Mouse (Mus musculus) CH12.LX (cell line): Measurements from ENCODE around the gene Hist1h4k. TPM values are rescaled to one million over a fixed set of nuclear protein-coding genes. Genes with fewer than 3 reads are reported as not detected.

Source experiments
- DNase-seq: peaks from one replicate; pipeline ENCODE4 v3.0.0-alpha.2; 2013; ENCODE audit errors: extremely low read depth
- H3K27ac ChIP-seq: 2 replicates; pipeline ENCODE4 v1.5.1; 2012; ENCODE audit warnings: low read depth, mild to moderate bottlenecking, control low read depth, moderate library complexity; ENCODE audit not compliant: insufficient read depth
- H3K27me3 ChIP-seq: replicated peaks from 2 replicates; pipeline ENCODE3; 2012; ENCODE audit warnings: inconsistent platforms
- H3K36me3 ChIP-seq, 2 experiments: replicated peaks in 1 of 2; 2 replicates each; pipeline versions ENCODE3 to v1.6.1; 2012; ENCODE audit warnings: inconsistent platforms in 1 of 2, low read length in 1 of 2, mild to moderate bottlenecking in 1 of 2, mixed read lengths in 1 of 2, moderate library complexity in 1 of 2; ENCODE audit not compliant: control insufficient read depth in 1 of 2, insufficient read depth in 1 of 2
- H3K4me1 ChIP-seq, 2 experiments: 2 replicates each; pipeline ENCODE4 v1.6.1; 2012; ENCODE audit warnings: inconsistent platforms in 1 of 2, moderate library complexity in 1 of 2; ENCODE audit not compliant: insufficient read depth in 2 of 2, control insufficient read depth in 1 of 2
- H3K4me2 ChIP-seq: 2 replicates; pipeline ENCODE4 v1.6.1; 2012; ENCODE audit warnings: low read depth, mild to moderate bottlenecking, control low read depth; ENCODE audit not compliant: poor library complexity, insufficient read depth, severe bottlenecking
- H3K4me3 ChIP-seq, 3 experiments: fragments of 150-350 bp in 1 of 3; sonication (generic) in 1 of 3; replicated peaks in 1 of 3; 2 replicates each; pipeline versions ENCODE3 to v1.5.1; 2011 to 2012; ENCODE audit warnings: low read depth in 2 of 3, low read length in 2 of 3, mild to moderate bottlenecking in 2 of 3, moderate library complexity in 2 of 3, control low read depth in 1 of 3, improper control_type of control experiment in 1 of 3, inconsistent platforms in 1 of 3, mixed read lengths in 1 of 3; ENCODE audit not compliant: poor library complexity in 1 of 3
- H3K79me2 ChIP-seq: replicated peaks from 2 replicates; pipeline ENCODE4 v1.6.1; 2012; ENCODE audit warnings: mild to moderate bottlenecking, moderate library complexity; ENCODE audit not compliant: control insufficient read depth, poor library complexity, insufficient read depth, severe bottlenecking; ENCODE audit errors: extremely low read depth
- H3K9ac ChIP-seq: 2 replicates; pipeline ENCODE4 v1.6.1; 2012; ENCODE audit warnings: low read depth, mild to moderate bottlenecking, control low read depth, moderate library complexity; ENCODE audit not compliant: insufficient read depth
- H3K9me3 ChIP-seq: replicated peaks from 2 replicates; pipeline ENCODE3; 2012; ENCODE audit warnings: low read length, inconsistent platforms, mixed read lengths
- BHLHE40 ChIP-seq: IDR thresholded peaks from 2 replicates; pipeline ENCODE4 v1.6.1; 2011; ENCODE audit warnings: mild to moderate bottlenecking, low read depth, low read length, improper control_type of control experiment
- CHD2 ChIP-seq: IDR thresholded peaks from 2 replicates; pipeline ENCODE4 v1.6.1; 2011; ENCODE audit warnings: low read length, improper control_type of control experiment
- E2F4 ChIP-seq: IDR thresholded peaks from 2 replicates; pipeline ENCODE4 v1.6.1; 2011; ENCODE audit warnings: low read depth, low read length, improper control_type of control experiment; ENCODE audit not compliant: insufficient replicate concordance
- EP300 ChIP-seq: IDR thresholded peaks from 2 replicates; pipeline ENCODE4 v1.6.1; 2011; ENCODE audit warnings: low read length, improper control_type of control experiment
- GABPA ChIP-seq: IDR thresholded peaks from 2 replicates; pipeline ENCODE4 v1.6.1; 2012; ENCODE audit warnings: low read depth, low read length, improper control_type of control experiment, inconsistent platforms; ENCODE audit not compliant: insufficient replicate concordance
- JUN ChIP-seq: IDR thresholded peaks from 2 replicates; pipeline ENCODE4 v1.6.1; 2011; ENCODE audit warnings: low read depth, mild to moderate bottlenecking, low read length, improper control_type of control experiment, moderate library complexity; ENCODE audit not compliant: insufficient read depth
- MAFK ChIP-seq: IDR thresholded peaks from 2 replicates; pipeline ENCODE4 v1.6.1; 2011; ENCODE audit warnings: low read length, improper control_type of control experiment; ENCODE audit not compliant: insufficient replicate concordance
- MAZ ChIP-seq: IDR thresholded peaks from 2 replicates; pipeline ENCODE4 v1.6.1; 2012; ENCODE audit warnings: low read depth, mild to moderate bottlenecking, inconsistent platforms, low read length, improper control_type of control experiment, moderate library complexity
- MEF2A ChIP-seq: IDR thresholded peaks from 2 replicates; pipeline ENCODE4 v1.6.1; 2014; ENCODE audit warnings: low read depth, mild to moderate bottlenecking, inconsistent platforms, low read length, improper control_type of control experiment, borderline replicate concordance
- MXI1 ChIP-seq: IDR thresholded peaks from 2 replicates; pipeline ENCODE4 v1.6.1; 2011; ENCODE audit warnings: mild to moderate bottlenecking, low read depth, low read length, improper control_type of control experiment
- NELFE ChIP-seq: IDR thresholded peaks from 2 replicates; pipeline ENCODE4 v1.6.1; 2011; ENCODE audit warnings: low read depth, low read length, improper control_type of control experiment
- PAX5 ChIP-seq: IDR thresholded peaks from 2 replicates; pipeline ENCODE4 v1.6.1; 2012; ENCODE audit warnings: low read length, inconsistent platforms, mixed read lengths
- POLR2A ChIP-seq: IDR thresholded peaks from 2 replicates; pipeline ENCODE4 v1.6.1; 2011; ENCODE audit warnings: low read depth, mild to moderate bottlenecking, improper control_type of control experiment, low read length
- POLR2AphosphoS2 ChIP-seq: IDR thresholded peaks from 2 replicates; pipeline ENCODE4 v1.6.1; 2011; ENCODE audit warnings: low read depth, low read length, improper control_type of control experiment
- RCOR1 ChIP-seq: conservative IDR thresholded peaks from 2 replicates; pipeline ENCODE4 v1.6.1; 2012; ENCODE audit warnings: low read depth, mild to moderate bottlenecking, inconsistent platforms, low read length, improper control_type of control experiment
- SIN3A ChIP-seq: IDR thresholded peaks from 2 replicates; pipeline ENCODE4 v1.6.1; 2012; ENCODE audit warnings: low read length, improper control_type of control experiment, inconsistent platforms
- TBP ChIP-seq: conservative IDR thresholded peaks from 2 replicates; pipeline ENCODE4 v1.6.1; 2011; ENCODE audit warnings: low read depth, low read length, improper control_type of control experiment
- TCF12 ChIP-seq: IDR thresholded peaks from 2 replicates; pipeline ENCODE4 v1.6.1; 2014; ENCODE audit warnings: low read depth, mild to moderate bottlenecking, inconsistent platforms, low read length, improper control_type of control experiment
- UBTF ChIP-seq: IDR thresholded peaks from 2 replicates; pipeline ENCODE4 v1.6.1; 2012; ENCODE audit warnings: low read depth, mild to moderate bottlenecking, inconsistent platforms, low read length, improper control_type of control experiment, moderate library complexity
- ZKSCAN1 ChIP-seq: IDR thresholded peaks from 2 replicates; pipeline ENCODE4 v1.6.1; 2012; ENCODE audit warnings: low read depth, inconsistent platforms, low read length, improper control_type of control experiment, borderline replicate concordance
- ZMIZ1 ChIP-seq: IDR thresholded peaks from 2 replicates; pipeline ENCODE4 v1.6.1; 2012; ENCODE audit warnings: low read depth, mild to moderate bottlenecking, inconsistent platforms, low read length, improper control_type of control experiment
- ZNF384 ChIP-seq: IDR thresholded peaks from 2 replicates; pipeline ENCODE4 v1.6.1; 2012; ENCODE audit warnings: low read depth, low read length, improper control_type of control experiment, inconsistent platforms
- dilution Hi-C: fragments of 300-500 bp; cut with MboI; formaldehyde crosslinking; loops from 2 replicates; pipeline ENCODE4 v1.14.3; 2020; ENCODE audit warnings: low sequenced_read_pairs; ENCODE audit not compliant: extremely low pct_unique_long_range_greater_than_20kb, extremely low pct_ligation_motif_present
- in situ Hi-C: fragments of 300-500 bp; cut with MboI; formaldehyde crosslinking; loops from 3 replicates; pipeline ENCODE4 v1.14.3; 2019; ENCODE audit warnings: low sequenced_read_pairs, low pct_ligation_motif_present, low pct_unique_long_range_greater_than_20kb, mixed read lengths
- polyA plus RNA-seq: library from polyadenylated mRNA; unstranded; fragments of >175 nt; gene quantifications from 2 replicates; pipeline ENCODE4 v1.2.1, GENCODE M21; 2012; ENCODE audit warnings: low read depth; ENCODE audit not compliant: insufficient read length
- total RNA-seq, 2 experiments: library from RNA; depleted of rRNA; stranded (reverse); fragments of 300-350 nt in 1 of 2; fragments of >200 nt in 1 of 2; gene quantifications; 2 replicates each; pipeline ENCODE4 v1.2.3; 2012 to 2014

The Hist1h4k gene
- total and polyA plus RNA-seq, 3 experiments, result 13.2 to 4,319 (median 25.4) TPM

DNA sequence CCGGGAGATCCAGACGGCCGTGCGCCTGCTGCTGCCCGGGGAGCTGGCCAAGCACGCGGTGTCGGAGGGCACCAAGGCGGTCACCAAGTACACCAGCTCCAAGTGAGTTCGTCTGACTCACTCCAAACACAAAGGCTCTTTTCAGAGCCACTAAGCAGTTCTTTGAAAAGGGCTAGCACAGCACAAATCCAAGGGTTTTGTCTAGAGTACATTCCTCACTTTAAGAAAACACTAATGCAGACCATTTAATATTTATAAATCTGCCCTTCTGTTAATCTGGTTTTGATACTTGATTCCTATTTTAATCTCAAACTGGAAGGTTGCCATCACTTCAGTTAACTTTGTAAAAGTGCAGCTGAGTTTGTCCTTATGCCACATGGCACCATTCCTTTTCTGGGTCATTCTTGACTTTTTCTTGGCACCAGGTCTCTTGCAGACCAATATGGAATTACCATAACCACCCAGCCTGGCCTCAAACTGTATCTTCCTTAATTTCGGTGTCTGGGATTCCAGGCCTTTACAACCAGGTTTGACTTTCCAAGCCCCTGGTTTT lies 27.9 kb downstream of the Hist1h4k start:
- TF ChIP-seq BHLHE40 (0 out of 2 replicates have a peak, but pooled peaks have one; percentile 14), MAFK (no peak), NELFE (no peak; the same call in 1 of the 2 replicates), EP300 (no peak), GABPA (no peak), POLR2A (peak; percentile 91), ZKSCAN1 (no peak), TCF12 (no peak), SIN3A (0 out of 2 replicates have a peak, but pooled peaks have one; percentile 1), MEF2A (no peak), MXI1 (no peak), TBP (no peak), E2F4 (0 out of 2 replicates have a peak, but pooled peaks have one; percentile 30), ZNF384 (no peak), UBTF (peak; percentile 87), ZMIZ1 (peak; percentile 98; the same call in 1 of the 2 replicates), JUN (no peak), POLR2AphosphoS2 (peak; percentile 99), RCOR1 (no peak; the same call in 1 of the 2 replicates), MAZ (no peak), PAX5 (no peak), CHD2 (peak; percentile 65; the same call in 1 of the 2 replicates)
- TF ChIP-seq, all 38 proteins: peak for 8
- dilution Hi-C loops (no loop called here), in situ Hi-C loops (loop anchor here (25.0 kb wide), 2 partner anchors 215 to 335 kb away; partner anchors contain the start of gene Zfp184)
- Histone ChIP-seq H3K4me1 (peaks cover 2 to 28% of the 10 kb centered on the region in 2 experiments; a peak in 2 of 4 replicates), H3K79me2 (no peaks in the 10 kb centered on the region), H3K4me2 (peak overlapping the region; percentile 50; the same call in 1 of the 2 replicates), H3K4me3 (peak overlapping the region in 1 of 3 experiments; percentile 47), H3K9ac (peak overlapping the region; percentile 80), H3K9me3 (no peaks in the 10 kb centered on the region), H3K27me3 (no peaks in the 10 kb centered on the region), H3K36me3 (no peaks in the 10 kb centered on the region), H3K27ac (peak overlapping the region; percentile 95)
- DNase-seq, result peak; percentile 67
